Mouse (Mus musculus) thymus, adult 2 months (tissue): ENCODE measurements at regions not wholly inside any gene's neighbourhood (a gene's known extent, or its start where the extent isn't known, plus 50 kb on each side); places are given as distances from the start of the nearest gene placed in this dataset.

Experiments used
- DNase-seq: peaks from one replicate; pipeline ENCODE4 v3.0.0; 2021
- H3K27ac ChIP-seq: fragments of 200-500 bp; 2 replicates; pipeline ENCODE4 v1.5.1; 2012; ENCODE audit warnings: low read length, control low read depth; ENCODE audit not compliant: control insufficient read depth, insufficient read depth
- H3K27me3 ChIP-seq: fragments of 200-500 bp; 2 replicates; pipeline ENCODE4 v1.6.1; 2012; ENCODE audit warnings: mild to moderate bottlenecking, low read length, moderate library complexity, mixed read lengths; ENCODE audit not compliant: control insufficient read depth, insufficient read depth
- H3K36me3 ChIP-seq: fragments of 200-500 bp; 2 replicates; pipeline ENCODE4 v1.6.1; 2012; ENCODE audit warnings: mild to moderate bottlenecking, low read length, moderate library complexity; ENCODE audit not compliant: control insufficient read depth, insufficient read depth
- H3K4me1 ChIP-seq: fragments of 200-500 bp; replicated peaks from 2 replicates; pipeline ENCODE4 v1.6.1; 2012; ENCODE audit warnings: low read length; ENCODE audit not compliant: control insufficient read depth, insufficient read depth
- H3K4me3 ChIP-seq: fragments of 200-500 bp; 2 replicates; pipeline ENCODE4 v1.5.1; 2012; ENCODE audit warnings: mild to moderate bottlenecking, low read length, control low read depth, moderate library complexity; ENCODE audit not compliant: control insufficient read depth, insufficient read depth
- CTCF ChIP-seq: fragments of 200-500 bp; IDR thresholded peaks from 2 replicates; pipeline ENCODE4 v1.5.1; 2012; ENCODE audit warnings: mild to moderate bottlenecking, control low read depth, low read length, moderate library complexity, borderline replicate concordance; ENCODE audit not compliant: control insufficient read depth, poor library complexity, insufficient read depth; ENCODE audit errors: extremely low read depth
- POLR2A ChIP-seq: fragments of 200-500 bp; IDR thresholded peaks from 2 replicates; pipeline ENCODE4 v1.6.1; 2012; ENCODE audit warnings: mild to moderate bottlenecking, low read length, control low read depth, moderate library complexity; ENCODE audit not compliant: control insufficient read depth, poor library complexity, insufficient read depth; ENCODE audit errors: extremely low read depth
- WGBS: fragments of 180-500 bp; shearing (Covaris S2); methylation state at CpG from one replicate; pipeline ENCODE4 v1.1.7; 2018; 5-methylcytosine and 5-hydroxymethylcytosine counted together

- Histone ChIP-seq H3K4me1 (no peaks in the 10 kb centered on the region), H3K36me3 (no peaks in the 10 kb centered on the region), H3K27ac (no peak overlapping the region), H3K4me3 (no peak overlapping the region), H3K27me3 (no peaks in the 10 kb centered on the region)
- TF ChIP-seq POLR2A (no peak), CTCF (no peak)
- WGBS, result 81% methylated on average over 1 of the region's 1 CpGs
- no peak for DNase-seq
Observed at GRCm38 (mm10) chr14:105698616-105699015, 198.0 kb downstream of the Spry2 start.

- Histone ChIP-seq H3K27ac (no peak overlapping the region), H3K4me3 (no peak overlapping the region), H3K36me3 (no peaks in the 10 kb centered on the region), H3K4me1 (no peaks in the 10 kb centered on the region), H3K27me3 (no peaks in the 10 kb centered on the region)
- 94% methylated on average over 1 of the region's 1 CpGs for WGBS
- DNase-seq, result no peak
- TF ChIP-seq CTCF, result no peak
- TF ChIP-seq POLR2A, result no peak
Observed at GRCm38 (mm10) chr14:105698086-105698485, 198.5 kb downstream of the Spry2 start.

- WGBS, result 87% methylated on average over 13 of the region's 13 CpGs
- TF ChIP-seq POLR2A (no peak), CTCF (no peak)
- Histone ChIP-seq H3K36me3 (no peaks in the 10 kb centered on the region), H3K27ac (no peak overlapping the region), H3K27me3 (no peaks in the 10 kb centered on the region), H3K4me3 (no peak overlapping the region), H3K4me1 (no peaks in the 10 kb centered on the region)
- DNase-seq, result no peak
Observed at GRCm38 (mm10) chr14:105697398-105697797, 199.2 kb downstream of the Spry2 start.

GRCm38 (mm10) chr14:105694969-105695368 lies 201.7 kb downstream of the Spry2 start:
- Histone ChIP-seq H3K27me3 (no peaks in the 10 kb centered on the region), H3K36me3 (no peaks in the 10 kb centered on the region), H3K4me3 (no peak overlapping the region), H3K4me1 (no peaks in the 10 kb centered on the region), H3K27ac (no peak overlapping the region)
- no peak for DNase-seq
- TF ChIP-seq CTCF (no peak), POLR2A (no peak)

GRCm38 (mm10) chr14:105693713-105694112 lies 202.9 kb downstream of the Spry2 start:
- TF ChIP-seq CTCF (no peak), POLR2A (no peak)
- 40% methylated on average over 4 of the region's 4 CpGs for WGBS
- no peaks in the 10 kb centered on the region for H3K27me3 ChIP-seq
- H3K4me1 ChIP-seq, result no peaks in the 10 kb centered on the region
- H3K36me3 ChIP-seq, result no peaks in the 10 kb centered on the region
- H3K27ac ChIP-seq, result no peak overlapping the region
- no peak overlapping the region for H3K4me3 ChIP-seq
- DNase-seq, result no peak

- Histone ChIP-seq H3K4me1 (no peaks in the 10 kb centered on the region), H3K4me3 (no peak overlapping the region), H3K36me3 (no peaks in the 10 kb centered on the region), H3K27ac (no peak overlapping the region), H3K27me3 (no peaks in the 10 kb centered on the region)
- TF ChIP-seq POLR2A, result no peak
- TF ChIP-seq CTCF, result no peak
- DNase-seq, result no peak
- 81% methylated on average over 11 of the region's 11 CpGs for WGBS
Observed at GRCm38 (mm10) chr14:105684826-105685465, 211.7 kb downstream of the Spry2 start.

- 80% methylated on average over 2 of the region's 2 CpGs for WGBS
- H3K4me1 ChIP-seq, result no peaks in the 10 kb centered on the region
- H3K27ac ChIP-seq, result no peak overlapping the region
- no peaks in the 10 kb centered on the region for H3K36me3 ChIP-seq
- TF ChIP-seq POLR2A (no peak), CTCF (no peak)
- no peak for DNase-seq
- no peaks in the 10 kb centered on the region for H3K27me3 ChIP-seq
- no peak overlapping the region for H3K4me3 ChIP-seq
Observed at GRCm38 (mm10) chr14:105684329-105684728, 212.3 kb downstream of the Spry2 start.
